24 mouse cellular contexts compared by ENCODE assay signal in the genomic region with DNA sequence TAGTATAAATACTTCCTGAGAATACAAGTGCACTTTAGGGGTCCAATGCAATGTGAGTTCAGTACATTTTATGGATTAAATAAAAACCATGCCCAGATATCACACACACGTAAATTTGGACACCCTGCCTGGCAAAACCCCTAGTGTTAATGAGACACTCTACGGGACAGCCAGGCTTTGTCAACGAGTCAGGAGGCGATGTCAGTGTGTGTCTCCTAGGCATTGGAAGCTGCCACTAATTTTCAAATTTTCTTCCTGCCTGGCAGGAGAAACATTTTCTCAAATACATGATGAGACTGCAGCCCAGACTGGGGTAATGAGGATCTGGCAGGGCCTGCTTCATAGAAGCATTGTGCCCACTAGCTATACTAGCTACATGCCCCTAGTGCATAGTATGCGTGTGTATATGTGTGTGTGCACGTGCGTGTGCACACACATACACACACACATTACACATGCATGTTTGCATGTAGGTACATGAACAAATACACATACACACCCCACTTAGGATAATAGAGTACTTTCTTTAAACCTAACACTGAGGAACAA.
A peak's percentile ranks its signal among the peaks of the same experiment; 100 is the strongest.
DNase-seq lines count a peak whose midpoint lies in the region; ATAC-seq and TF ChIP-seq lines count a peak whose summit lies in the region.
"Had no signal": no experiment of that assay in that cellular context is flagged by ENCODE, and none has a peak within 500 bp of the region (broad histone marks: within the 10 kb centered on the region; RNA-seq: fewer than 3 reads in every experiment).

No protein-coding gene starts in this region.

- no peak overlapping the region for H3K4me3 ChIP-seq in forebrain, embryonic 13.5 days
- no peak overlapping the region for H3K4me3 ChIP-seq in forebrain, embryonic 11.5 days (ENCODE audit: low read depth, low read length)
- H3K4me3 ChIP-seq in midbrain, postnatal 0 days (ENCODE audit: low read depth, low read length): no peak overlapping the region
- no peak overlapping the region for H3K4me3 ChIP-seq in midbrain, embryonic 14.5 days (replicated peaks; ENCODE audit: low read depth, low read length)
- no peak overlapping the region for H3K4me3 ChIP-seq in liver, postnatal 0 days (ENCODE audit: low read depth, low read length)
- H3K4me3 ChIP-seq: embryonic facial prominence, embryonic 12.5 days; embryonic facial prominence, embryonic 15.5 days; hindbrain, embryonic 12.5 days; hindbrain, embryonic 15.5 days had no signal

- peak; percentile 79 for ATAC-seq in forebrain, embryonic 13.5 days
- no peak for ATAC-seq in forebrain, embryonic 11.5 days (replicated peaks; ENCODE audit: low FRiP score)
- no peak for ATAC-seq in midbrain, postnatal 0 days (ENCODE audit: low FRiP score)
- ATAC-seq in midbrain, embryonic 14.5 days (ENCODE audit: low FRiP score, low TSS enrichment): no peak
- no peak for ATAC-seq in liver, postnatal 0 days
- ATAC-seq: Patski had no signal

- H3K27ac ChIP-seq in forebrain, embryonic 13.5 days: no peak overlapping the region
- no peak overlapping the region for H3K27ac ChIP-seq in forebrain, embryonic 11.5 days (ENCODE audit: low read depth, low read length)
- no peak overlapping the region for H3K27ac ChIP-seq in midbrain, postnatal 0 days (ENCODE audit: low read depth, low read length)
- H3K27ac ChIP-seq in midbrain, embryonic 14.5 days (replicated peaks; ENCODE audit: low read depth, low read length): no peak overlapping the region
- no peak overlapping the region for H3K27ac ChIP-seq in liver, postnatal 0 days (ENCODE audit: low read depth)
- H3K27ac ChIP-seq: embryonic facial prominence, embryonic 12.5 days; embryonic facial prominence, embryonic 15.5 days; hindbrain, embryonic 12.5 days; hindbrain, embryonic 15.5 days had no signal

- no peak for TF ChIP-seq CTCF in midbrain, postnatal 0 days (IDR thresholded peaks at IDR 0.05)
- TF ChIP-seq CTCF in liver, postnatal 0 days (IDR thresholded peaks at IDR 0.05; ENCODE audit: low read depth): no peak

- DNase-seq in forebrain, embryonic 11.5 days (ENCODE audit: low spot score): no peak
- peak; percentile 10 for DNase-seq in midbrain, postnatal 0 days (ENCODE audit: low spot score)
- DNase-seq in midbrain, embryonic 14.5 days: no peak
- DNase-seq in brain, embryonic 18.5 days (ENCODE audit: low read depth, low spot score): peak; percentile 26
- DNase-seq in liver, postnatal 0 days: no peak
- no peak for DNase-seq in gastrocnemius, adult 8-10 months (ENCODE audit: low spot score in 2 of 2)
- DNase-seq: adrenal gland, postnatal 10 days; adrenal gland, postnatal 36 days; B cell, adult 2 months; cerebellum, adult 11-12 months; cerebellum, adult 8-10 months; cerebellum, postnatal 25 days; gastrocnemius, postnatal 14 days; heart, adult 11 months; kidney, adult 11 months had no signal

- H3K27me3 ChIP-seq in forebrain, embryonic 13.5 days: no peaks in the 10 kb centered on the region
- H3K27me3 ChIP-seq in forebrain, embryonic 11.5 days (ENCODE audit: control insufficient read depth, insufficient read depth, low read length): no peaks in the 10 kb centered on the region
- no peaks in the 10 kb centered on the region for H3K27me3 ChIP-seq in midbrain, postnatal 0 days (ENCODE audit: insufficient read depth, low read length)
- no peaks in the 10 kb centered on the region for H3K27me3 ChIP-seq in midbrain, embryonic 14.5 days (ENCODE audit: control insufficient read depth, insufficient read depth, low read length)
- H3K27me3 ChIP-seq in liver, postnatal 0 days (ENCODE audit: insufficient read depth, low read length): no peaks in the 10 kb centered on the region
- H3K27me3 ChIP-seq: CH12.LX; embryonic facial prominence, embryonic 12.5 days; embryonic facial prominence, embryonic 15.5 days; hindbrain, embryonic 12.5 days; hindbrain, embryonic 15.5 days; Patski had no signal

- no peaks in the 10 kb centered on the region for H3K9me3 ChIP-seq in forebrain, embryonic 13.5 days (replicated peaks)
- no peaks in the 10 kb centered on the region; the same call in 1 of the 2 replicates for H3K9me3 ChIP-seq in forebrain, embryonic 11.5 days (ENCODE audit: control insufficient read depth, low read length)
- no peaks in the 10 kb centered on the region for H3K9me3 ChIP-seq in midbrain, postnatal 0 days (ENCODE audit: low read length)
- no peaks in the 10 kb centered on the region for H3K9me3 ChIP-seq in midbrain, embryonic 14.5 days (ENCODE audit: control insufficient read depth, low read length)
- H3K9me3 ChIP-seq in liver, postnatal 0 days (ENCODE audit: low read length): no peaks in the 10 kb centered on the region
- H3K9me3 ChIP-seq: embryonic facial prominence, embryonic 12.5 days; embryonic facial prominence, embryonic 15.5 days; G1E; hindbrain, embryonic 15.5 days had no signal

- no peaks in the 10 kb centered on the region for H3K4me1 ChIP-seq in forebrain, embryonic 13.5 days
- H3K4me1 ChIP-seq in forebrain, embryonic 11.5 days (replicated peaks; ENCODE audit: control insufficient read depth, insufficient read depth, low read length): no peaks in the 10 kb centered on the region
- no peaks in the 10 kb centered on the region for H3K4me1 ChIP-seq in midbrain, postnatal 0 days (ENCODE audit: insufficient read depth, low read length)
- no peaks in the 10 kb centered on the region for H3K4me1 ChIP-seq in midbrain, embryonic 14.5 days (ENCODE audit: control insufficient read depth, insufficient read depth, low read length)
- H3K4me1 ChIP-seq in liver, postnatal 0 days (ENCODE audit: insufficient read depth): no peaks in the 10 kb centered on the region
- H3K4me1 ChIP-seq: embryonic facial prominence, embryonic 12.5 days; embryonic facial prominence, embryonic 15.5 days; hindbrain, embryonic 12.5 days; hindbrain, embryonic 15.5 days had no signal

- no peak overlapping the region for H3K4me2 ChIP-seq in forebrain, embryonic 13.5 days
- H3K4me2 ChIP-seq in forebrain, embryonic 11.5 days (ENCODE audit: low read depth, low read length, severe bottlenecking): no peak overlapping the region
- no peak overlapping the region for H3K4me2 ChIP-seq in midbrain, postnatal 0 days (ENCODE audit: low read depth, low read length, poor library complexity, severe bottlenecking)
- H3K4me2 ChIP-seq in midbrain, embryonic 14.5 days (ENCODE audit: low read length): no peak overlapping the region
- H3K4me2 ChIP-seq in liver, postnatal 0 days (ENCODE audit: low read depth, low read length): no peak overlapping the region
- H3K4me2 ChIP-seq: embryonic facial prominence, embryonic 12.5 days; embryonic facial prominence, embryonic 15.5 days; heart, embryonic 11.5 days; hindbrain, embryonic 12.5 days; hindbrain, embryonic 15.5 days had no signal

- WGBS in forebrain, embryonic 13.5 days: 72% methylated on average over 7 of the region's 7 CpGs
- WGBS in forebrain, embryonic 11.5 days: 86% methylated on average over 7 of the region's 7 CpGs
- WGBS in midbrain, postnatal 0 days: 81% methylated on average over 7 of the region's 7 CpGs
- WGBS in midbrain, embryonic 14.5 days: 85% methylated on average over 7 of the region's 7 CpGs
- WGBS in liver, postnatal 0 days (ENCODE audit: insufficient replicate concordance): 76% methylated on average over 7 of the region's 7 CpGs

- no peak overlapping the region for H3K9ac ChIP-seq in forebrain, embryonic 13.5 days
- H3K9ac ChIP-seq in forebrain, embryonic 11.5 days (ENCODE audit: low read length): no peak overlapping the region
- H3K9ac ChIP-seq in midbrain, postnatal 0 days (replicated peaks; ENCODE audit: low read length, poor library complexity, severe bottlenecking): no peak overlapping the region
- H3K9ac ChIP-seq in midbrain, embryonic 14.5 days (replicated peaks; ENCODE audit: low read length): no peak overlapping the region
- H3K9ac ChIP-seq in liver, postnatal 0 days (replicated peaks): no peak overlapping the region
- H3K9ac ChIP-seq: embryonic facial prominence, embryonic 12.5 days; embryonic facial prominence, embryonic 15.5 days; hindbrain, embryonic 12.5 days; hindbrain, embryonic 15.5 days had no signal

- no peak for TF ChIP-seq EP300 in liver, postnatal 0 days (IDR thresholded peaks at IDR 0.05; ENCODE audit: low read depth)

- no peaks in the 10 kb centered on the region for H3K36me3 ChIP-seq in forebrain, embryonic 13.5 days (ENCODE audit: poor library complexity, severe bottlenecking)
- no peaks in the 10 kb centered on the region for H3K36me3 ChIP-seq in forebrain, embryonic 11.5 days (ENCODE audit: control insufficient read depth, insufficient read depth, low read length)
- H3K36me3 ChIP-seq in midbrain, postnatal 0 days (ENCODE audit: insufficient read depth, low read length): no peaks in the 10 kb centered on the region
- no peaks in the 10 kb centered on the region for H3K36me3 ChIP-seq in midbrain, embryonic 14.5 days (ENCODE audit: control insufficient read depth, insufficient read depth, low read length)
- no peaks in the 10 kb centered on the region for H3K36me3 ChIP-seq in liver, postnatal 0 days (replicated peaks; ENCODE audit: insufficient read depth, low read length)
- H3K36me3 ChIP-seq: embryonic facial prominence, embryonic 12.5 days; embryonic facial prominence, embryonic 15.5 days; G1E; hindbrain, embryonic 12.5 days; hindbrain, embryonic 15.5 days had no signal

Comparison
In these comparisons a context has a peak if more than half of its experiments do, and no peak if none do; other contexts are left out.
1. DNase-seq: peak in midbrain, postnatal 0 days (single experiment) and brain, embryonic 18.5 days (single experiment); none in forebrain, embryonic 11.5 days (single experiment), midbrain, embryonic 14.5 days (single experiment), liver, postnatal 0 days (single experiment) and gastrocnemius, adult 8-10 months (0 of 2).